Mouse (Mus musculus) midbrain, embryonic 10.5 days (tissue): ENCODE results near the gene Ppm1h. TPM values are rescaled to one million over a fixed set of nuclear protein-coding genes. Genes with fewer than 3 reads are reported as not detected.

Experiments used
- DNase-seq: peaks from one replicate; pipeline ENCODE4 v3.0.0-alpha.2; 2017; ENCODE audit warnings: low spot score
- H3K27ac ChIP-seq: fragments of 300-500 bp; sonication (generic); replicated peaks from 2 replicates; pipeline ENCODE4 v1.5.1; 2016; ENCODE audit warnings: mild to moderate bottlenecking
- H3K27me3 ChIP-seq: fragments of 300-500 bp; sonication (generic); 2 replicates; pipeline ENCODE4 v1.6.1; 2016; ENCODE audit warnings: low read depth, mild to moderate bottlenecking; ENCODE audit not compliant: poor library complexity, severe bottlenecking
- H3K36me3 ChIP-seq: fragments of 300-500 bp; sonication (generic); 2 replicates; pipeline ENCODE4 v1.6.1; 2016; ENCODE audit warnings: mild to moderate bottlenecking, moderate library complexity
- H3K4me1 ChIP-seq: fragments of 300-500 bp; sonication (generic); 2 replicates; pipeline ENCODE4 v1.6.1; 2016
- H3K4me3 ChIP-seq: fragments of 300-500 bp; sonication (generic); 2 replicates; pipeline ENCODE4 v1.5.1; 2016; ENCODE audit warnings: mild to moderate bottlenecking, moderate library complexity
- H3K9me3 ChIP-seq: fragments of 300-500 bp; sonication (generic); replicated peaks from 2 replicates; pipeline ENCODE4 v1.6.1; 2016; ENCODE audit warnings: mild to moderate bottlenecking
- WGBS: fragments of 180-500 bp; shearing (Covaris S2); methylation state at CpG from one replicate; pipeline ENCODE4 v1.1.7; 2016; 5-methylcytosine and 5-hydroxymethylcytosine counted together
- polyA plus RNA-seq: library from polyadenylated mRNA; unstranded; fragments of >200 nt; fragmentation: Nextera tagmentation; extraction: Ambion mirVana; gene quantifications from 2 replicates; pipeline ENCODE4 v1.2.1, GENCODE M21; 2016

Gene Ppm1h
- polyA plus RNA-seq, 1 experiment from 2014 or later, result 3.3 TPM

GRCm38 (mm10) chr10:122681085-122681408, 2.5 kb downstream of the Ppm1h start:
- 22% methylated on average over 4 of the region's 4 CpGs for WGBS
- Histone ChIP-seq H3K36me3 (no peaks in the 10 kb centered on the region), H3K27me3 (peaks cover 44% of the 10 kb centered on the region), H3K4me1 (peaks cover 29% of the 10 kb centered on the region), H3K27ac (no peak overlapping the region), H3K9me3 (no peaks in the 10 kb centered on the region), H3K4me3 (0 out of 2 replicates have a peak overlapping the region, but pooled peaks have one; percentile 82)
- no peak for DNase-seq

GRCm38 (mm10) chr10:122683819-122684330, 5.3 kb downstream of the Ppm1h start:
- WGBS, result 83% methylated on average over 5 of the region's 5 CpGs
- no peak for DNase-seq
- H3K36me3 ChIP-seq, result no peaks in the 10 kb centered on the region
- H3K4me3 ChIP-seq, result no peak overlapping the region
- no peaks in the 10 kb centered on the region for H3K9me3 ChIP-seq
- peaks cover 20% of the 10 kb centered on the region for H3K27me3 ChIP-seq
- H3K27ac ChIP-seq, result no peak overlapping the region
- peaks cover 24% of the 10 kb centered on the region for H3K4me1 ChIP-seq

- peaks cover 16% of the 10 kb centered on the region for H3K27me3 ChIP-seq
- no peak for DNase-seq
- H3K36me3 ChIP-seq, result no peaks in the 10 kb centered on the region
- H3K27ac ChIP-seq, result no peak overlapping the region
- no peaks in the 10 kb centered on the region for H3K9me3 ChIP-seq
- WGBS, result 50% methylated on average over 1 of the region's 1 CpGs
- H3K4me1 ChIP-seq, result peaks cover 10% of the 10 kb centered on the region
- H3K4me3 ChIP-seq, result no peak overlapping the region
Measured at GRCm38 (mm10) chr10:122685297-122685696, 6.7 kb downstream of the Ppm1h start.

GRCm38 (mm10) chr10:122685836-122686531, 7.4 kb downstream of the Ppm1h start:
- no peak for DNase-seq
- Histone ChIP-seq H3K4me3 (no peak overlapping the region), H3K4me1 (peaks cover 4% of the 10 kb centered on the region), H3K27me3 (peaks cover 9% of the 10 kb centered on the region), H3K9me3 (no peaks in the 10 kb centered on the region), H3K27ac (no peak overlapping the region), H3K36me3 (no peaks in the 10 kb centered on the region)
- 93% methylated on average over 19 of the region's 19 CpGs for WGBS

DNA sequence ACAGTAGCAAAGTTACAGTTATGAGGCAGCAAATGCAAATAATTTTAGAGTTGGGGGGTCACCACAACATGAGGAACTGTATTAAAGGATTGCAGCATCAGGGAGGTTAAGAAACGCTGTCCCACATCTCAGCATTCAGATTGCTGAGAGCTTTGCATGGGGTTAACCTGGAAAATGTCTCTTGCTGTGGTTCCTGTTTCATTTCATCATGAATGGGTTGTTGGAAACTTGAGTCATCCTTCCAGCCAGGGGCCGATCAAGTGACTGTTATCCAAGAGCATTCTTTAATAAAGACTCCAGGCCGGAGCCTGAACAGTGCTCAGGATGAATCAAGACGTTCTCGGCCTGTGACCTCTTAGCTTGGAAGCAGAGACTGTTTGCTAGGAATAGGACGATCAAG, 12.1 kb downstream of the Ppm1h start:
- Histone ChIP-seq H3K4me3 (no peak overlapping the region), H3K27me3 (no peaks in the 10 kb centered on the region), H3K36me3 (no peaks in the 10 kb centered on the region), H3K9me3 (no peaks in the 10 kb centered on the region), H3K27ac (no peak overlapping the region), H3K4me1 (peaks cover 14% of the 10 kb centered on the region; the same call in 1 of the 2 replicates)
- WGBS, result 84% methylated on average over 6 of the region's 6 CpGs
- no peak for DNase-seq

DNA sequence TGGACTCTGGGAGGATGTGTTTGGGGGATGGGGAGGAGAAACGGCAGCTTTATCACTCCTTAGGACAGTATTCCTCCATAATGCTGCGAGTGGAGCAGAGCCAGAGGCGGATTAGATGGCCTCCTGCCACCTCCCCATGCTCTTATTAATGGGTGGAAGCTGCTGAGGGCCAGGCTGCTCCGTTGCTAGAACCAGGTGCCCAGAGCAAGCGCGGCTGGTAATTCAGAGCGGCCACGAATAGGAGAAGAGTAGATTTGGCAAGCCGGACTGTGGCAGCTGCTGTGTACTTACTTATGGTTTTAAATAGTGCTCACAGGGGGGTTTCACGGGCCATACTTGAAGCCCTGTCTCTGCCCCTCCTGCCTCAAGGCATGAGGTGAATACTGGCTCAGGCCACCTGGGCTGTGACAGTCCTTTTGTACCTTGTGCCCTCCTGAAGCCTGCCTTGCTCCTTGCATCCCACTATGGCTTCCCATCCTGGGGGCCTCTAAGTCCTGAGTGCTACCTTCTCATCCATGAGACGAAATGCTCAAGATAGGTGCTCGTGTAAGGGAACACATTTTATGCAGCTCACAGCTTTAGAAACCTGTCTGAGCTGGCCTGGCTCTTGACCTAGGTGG, 14.7 kb downstream of the Ppm1h start:
- H3K27ac ChIP-seq, result no peak overlapping the region
- H3K27me3 ChIP-seq, result no peaks in the 10 kb centered on the region
- H3K9me3 ChIP-seq, result no peaks in the 10 kb centered on the region
- no peak overlapping the region for H3K4me3 ChIP-seq
- peaks cover 14% of the 10 kb centered on the region; the same call in 1 of the 2 replicates for H3K4me1 ChIP-seq
- no peaks in the 10 kb centered on the region for H3K36me3 ChIP-seq
- 74% methylated on average over 12 of the region's 12 CpGs for WGBS
- DNase-seq, result no peak

DNA sequence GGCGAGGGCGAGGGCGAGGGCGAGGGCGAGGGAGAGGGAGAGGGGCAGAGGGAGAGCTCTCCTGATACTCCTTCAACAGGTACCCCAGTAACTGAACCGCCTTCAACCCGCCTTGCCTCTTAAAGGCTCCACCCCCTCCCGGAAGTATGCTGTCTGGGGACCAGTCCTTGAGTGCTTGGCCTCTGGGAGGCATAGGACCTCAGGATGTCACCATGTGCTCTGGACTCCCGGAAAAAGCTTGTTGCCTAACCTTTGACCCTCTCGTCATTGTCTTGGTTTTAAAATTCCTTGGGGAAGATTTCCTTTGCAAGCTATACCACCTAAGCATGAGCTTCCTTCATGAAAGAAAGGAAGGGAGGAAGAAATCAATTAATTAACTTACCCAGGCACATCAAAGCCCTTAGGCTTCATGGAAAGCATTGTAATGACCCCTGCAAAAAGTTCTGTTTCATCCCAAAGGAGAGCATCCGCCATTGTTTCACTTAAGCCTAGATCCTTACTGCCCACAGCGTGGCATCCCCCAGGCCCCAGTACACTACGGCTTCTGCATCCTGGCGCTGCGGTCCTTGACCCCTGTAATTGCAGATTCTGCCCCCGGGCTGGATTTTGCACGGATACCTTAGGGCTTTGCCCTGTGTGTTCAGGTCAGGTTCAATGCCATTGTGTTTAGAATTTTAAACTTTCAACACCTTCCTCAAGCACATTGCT, 15.5 kb downstream of the Ppm1h start:
- Histone ChIP-seq H3K27ac (no peak overlapping the region), H3K9me3 (no peaks in the 10 kb centered on the region), H3K4me1 (peaks cover 14% of the 10 kb centered on the region; the same call in 1 of the 2 replicates), H3K27me3 (no peaks in the 10 kb centered on the region), H3K36me3 (no peaks in the 10 kb centered on the region), H3K4me3 (no peak overlapping the region)
- 71% methylated on average over 17 of the region's 17 CpGs for WGBS
- no peak for DNase-seq

GRCm38 (mm10) chr10:122696335-122696734, 17.8 kb downstream of the Ppm1h start:
- Histone ChIP-seq H3K4me3 (no peak overlapping the region), H3K27ac (no peak overlapping the region), H3K4me1 (peaks cover 14% of the 10 kb centered on the region; the same call in 1 of the 2 replicates), H3K9me3 (no peaks in the 10 kb centered on the region), H3K36me3 (no peaks in the 10 kb centered on the region), H3K27me3 (no peaks in the 10 kb centered on the region)
- DNase-seq, result no peak
- WGBS, result 83% methylated on average over 1 of the region's 1 CpGs

GRCm38 (mm10) chr10:122698347-122698746, 19.8 kb downstream of the Ppm1h start:
- peaks cover 10% of the 10 kb centered on the region; the same call in 1 of the 2 replicates for H3K4me1 ChIP-seq
- no peak overlapping the region for H3K4me3 ChIP-seq
- no peaks in the 10 kb centered on the region for H3K9me3 ChIP-seq
- 89% methylated on average over 5 of the region's 5 CpGs for WGBS
- no peaks in the 10 kb centered on the region for H3K36me3 ChIP-seq
- DNase-seq, result no peak
- H3K27ac ChIP-seq, result no peak overlapping the region
- H3K27me3 ChIP-seq, result no peaks in the 10 kb centered on the region

DNA sequence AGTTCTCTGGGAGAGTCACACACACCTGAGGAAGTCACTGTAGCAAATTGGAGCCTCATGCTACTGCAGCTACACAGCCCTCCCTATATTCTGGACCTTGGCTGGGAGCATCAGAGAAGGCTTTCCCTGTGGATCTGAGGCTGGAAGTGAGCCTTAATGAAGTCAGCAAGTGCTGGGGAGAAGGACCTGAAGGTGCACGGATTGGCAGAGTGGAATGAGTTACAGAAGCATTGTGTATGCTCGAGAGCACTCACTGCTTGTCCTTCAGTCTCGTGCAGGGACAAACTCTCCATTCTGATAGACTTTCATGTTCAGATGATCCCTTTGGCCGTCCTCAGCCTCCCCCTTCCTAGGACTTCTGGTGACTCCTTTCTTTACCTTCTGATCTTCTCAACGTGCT, 26.3 kb downstream of the Ppm1h start:
- no peaks in the 10 kb centered on the region for H3K36me3 ChIP-seq
- no peak overlapping the region for H3K27ac ChIP-seq
- H3K9me3 ChIP-seq, result no peaks in the 10 kb centered on the region
- peaks cover 3% of the 10 kb centered on the region; the same call in 1 of the 2 replicates for H3K4me1 ChIP-seq
- H3K4me3 ChIP-seq, result no peak overlapping the region
- WGBS, result 85% methylated on average over 5 of the region's 5 CpGs
- no peak for DNase-seq
- H3K27me3 ChIP-seq, result no peaks in the 10 kb centered on the region

DNA sequence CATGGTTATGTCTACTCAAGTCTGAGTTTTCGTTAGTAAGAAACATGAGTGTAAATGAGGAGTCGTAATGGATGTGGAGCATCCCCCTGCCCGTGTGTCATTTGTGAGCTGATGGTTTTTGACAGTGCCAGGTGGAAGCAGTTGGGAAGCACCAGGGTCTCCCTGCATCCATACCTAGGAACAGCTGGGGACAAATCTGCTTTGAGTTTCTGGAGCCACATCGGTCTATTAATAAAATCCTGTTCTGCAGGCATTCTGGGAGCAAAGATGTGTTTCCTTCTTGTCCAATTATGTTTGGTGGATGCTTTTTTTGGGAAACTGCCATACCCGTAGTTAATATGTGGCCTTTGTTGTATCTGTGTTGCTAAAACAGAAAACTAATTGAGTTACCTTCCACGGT, 26.9 kb downstream of the Ppm1h start:
- 92% methylated on average over 6 of the region's 6 CpGs for WGBS
- no peak overlapping the region for H3K27ac ChIP-seq
- no peak for DNase-seq
- no peaks in the 10 kb centered on the region for H3K27me3 ChIP-seq
- H3K4me1 ChIP-seq, result peaks cover 7% of the 10 kb centered on the region; the same call in 1 of the 2 replicates
- no peaks in the 10 kb centered on the region for H3K36me3 ChIP-seq
- no peak overlapping the region for H3K4me3 ChIP-seq
- H3K9me3 ChIP-seq, result no peaks in the 10 kb centered on the region

DNA sequence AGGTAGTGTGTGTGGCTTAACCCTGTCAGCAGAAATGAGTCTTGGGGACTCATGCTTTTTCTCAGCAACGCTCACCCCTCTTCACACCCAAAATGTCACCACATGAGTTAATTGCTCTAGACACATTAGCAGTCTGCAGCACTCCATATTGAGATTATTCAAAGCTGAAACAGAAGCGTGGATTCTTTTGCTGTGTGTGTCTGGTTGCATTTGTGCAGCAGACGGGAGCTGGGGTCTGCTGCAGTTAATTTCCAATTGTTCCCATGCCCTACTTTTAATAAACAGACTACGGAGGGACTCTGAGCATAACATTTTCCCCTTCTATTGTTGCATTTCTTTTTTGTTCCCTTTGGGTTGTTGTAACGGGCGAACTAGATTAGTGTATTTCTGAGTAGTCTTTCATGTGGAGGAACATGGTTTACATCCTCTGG, 32.8 kb downstream of the Ppm1h start:
- Histone ChIP-seq H3K4me1 (peaks cover 14% of the 10 kb centered on the region), H3K36me3 (no peaks in the 10 kb centered on the region), H3K4me3 (no peak overlapping the region), H3K27me3 (no peaks in the 10 kb centered on the region), H3K9me3 (no peaks in the 10 kb centered on the region), H3K27ac (no peak overlapping the region)
- WGBS, result 86% methylated on average over 6 of the region's 6 CpGs
- no peak for DNase-seq

DNA sequence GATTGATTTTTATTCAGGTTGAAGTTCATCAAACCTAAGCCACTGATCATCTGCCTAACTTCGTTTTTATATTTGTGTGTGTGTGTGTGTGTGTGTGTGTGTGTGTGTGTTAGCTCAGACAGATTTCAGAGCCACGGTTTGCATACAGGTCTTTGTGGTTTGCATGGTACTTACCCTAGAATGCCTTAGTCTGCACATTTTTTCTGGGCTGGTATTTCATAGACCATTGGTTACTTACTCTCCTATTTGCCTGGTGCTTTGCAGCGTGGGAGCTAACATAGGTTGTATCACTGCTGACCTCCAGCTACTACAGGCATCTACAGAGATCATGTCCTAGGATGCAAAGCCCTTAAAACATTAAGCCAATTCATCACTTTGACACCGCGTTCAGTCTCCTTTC, 33.7 kb downstream of the Ppm1h start:
- Histone ChIP-seq H3K9me3 (no peaks in the 10 kb centered on the region), H3K36me3 (no peaks in the 10 kb centered on the region), H3K4me3 (no peak overlapping the region), H3K4me1 (peaks cover 23% of the 10 kb centered on the region), H3K27ac (no peak overlapping the region), H3K27me3 (no peaks in the 10 kb centered on the region)
- 91% methylated on average over 5 of the region's 5 CpGs for WGBS
- no peak for DNase-seq
